Mouse (Mus musculus) liver, embryonic 15.5 days (tissue): ENCODE measurements around the gene Smad1. TPM values are rescaled to one million over a fixed set of nuclear protein-coding genes. Genes with fewer than 3 reads are reported as not detected.

Source experiments
- ATAC-seq: fragments of 200-750 bp; cut with Nextera tagmentation; 2 replicates; pipeline ENCODE4 v1.8.0; 2017; ENCODE audit warnings: moderate number of reproducible peaks, mild to moderate bottlenecking, moderate library complexity; ENCODE audit not compliant: insufficient read depth
- H3K27ac ChIP-seq: fragments of 300-500 bp; sonication (generic); replicated peaks from 2 replicates; pipeline ENCODE4 v1.5.1; 2015; ENCODE audit warnings: mild to moderate bottlenecking, inconsistent platforms
- H3K27me3 ChIP-seq: fragments of 300-500 bp; sonication (generic); 2 replicates; pipeline ENCODE4 v1.6.1; 2015; ENCODE audit warnings: mild to moderate bottlenecking, inconsistent platforms
- H3K36me3 ChIP-seq: fragments of 300-500 bp; sonication (generic); replicated peaks from 2 replicates; pipeline ENCODE4 v1.6.1; 2015; ENCODE audit warnings: moderate library complexity, mild to moderate bottlenecking, inconsistent platforms
- H3K4me1 ChIP-seq: fragments of 300-500 bp; sonication (generic); replicated peaks from 2 replicates; pipeline ENCODE4 v1.6.1; 2015; ENCODE audit warnings: inconsistent platforms
- H3K4me2 ChIP-seq: fragments of 300-500 bp; sonication (generic); 2 replicates; pipeline ENCODE4 v1.6.1; 2015; ENCODE audit warnings: moderate library complexity, mild to moderate bottlenecking, inconsistent platforms
- H3K4me3 ChIP-seq: fragments of 300-500 bp; sonication (generic); replicated peaks from 2 replicates; pipeline ENCODE4 v1.5.1; 2015; ENCODE audit warnings: mild to moderate bottlenecking, inconsistent platforms
- H3K9ac ChIP-seq: fragments of 300-500 bp; sonication (generic); 2 replicates; pipeline ENCODE4 v1.6.1; 2015; ENCODE audit warnings: moderate library complexity, mild to moderate bottlenecking, inconsistent platforms
- H3K9me3 ChIP-seq: fragments of 300-500 bp; sonication (generic); replicated peaks from 2 replicates; pipeline ENCODE4 v1.6.1; 2016; ENCODE audit warnings: inconsistent platforms
- WGBS: fragments of 180-500 bp; shearing (Covaris S2); methylation state at CpG from one replicate; pipeline ENCODE4 v1.1.7; 2015; ENCODE audit warnings: mixed read lengths; ENCODE audit not compliant: insufficient replicate concordance; 5-methylcytosine and 5-hydroxymethylcytosine counted together
- polyA plus RNA-seq: library from polyadenylated mRNA; unstranded; fragments of >200 nt; fragmentation: Nextera tagmentation; extraction: Ambion mirVana; gene quantifications from 2 replicates; pipeline ENCODE4 v1.2.1, GENCODE M21; 2015

Gene Smad1
- polyA plus RNA-seq, 1 experiment from 2014 or later = 6.4 TPM

- H3K9ac ChIP-seq = no peak overlapping the region
- no peak overlapping the region for H3K4me3 ChIP-seq
- WGBS = 68% methylated on average over 9 of the region's 9 CpGs
- H3K27ac ChIP-seq = no peak overlapping the region
- H3K27me3 ChIP-seq = no peaks in the 10 kb centered on the region
- no peak for ATAC-seq
- no peaks in the 10 kb centered on the region for H3K4me1 ChIP-seq
- H3K4me2 ChIP-seq = no peak overlapping the region
- H3K9me3 ChIP-seq = no peaks in the 10 kb centered on the region
- no peaks in the 10 kb centered on the region for H3K36me3 ChIP-seq
These were observed 68.3 kb downstream of the Smad1 start for GRCm38 (mm10) chr8:79331017-79331416.

- H3K9ac ChIP-seq = no peak overlapping the region
- no peak overlapping the region for H3K4me3 ChIP-seq
- WGBS = 51% methylated on average over 2 of the region's 2 CpGs
- no peak overlapping the region for H3K27ac ChIP-seq
- no peak for ATAC-seq
- H3K4me1 ChIP-seq = no peaks in the 10 kb centered on the region
- H3K9me3 ChIP-seq = no peaks in the 10 kb centered on the region
- no peaks in the 10 kb centered on the region for H3K27me3 ChIP-seq
- no peaks in the 10 kb centered on the region for H3K36me3 ChIP-seq
- no peak overlapping the region for H3K4me2 ChIP-seq
These were observed 69.6 kb downstream of the Smad1 start for GRCm38 (mm10) chr8:79329735-79330134.

- no peaks in the 10 kb centered on the region for H3K27me3 ChIP-seq
- H3K4me1 ChIP-seq = no peaks in the 10 kb centered on the region
- no peak overlapping the region for H3K27ac ChIP-seq
- no peak for ATAC-seq
- H3K4me3 ChIP-seq = no peak overlapping the region
- H3K36me3 ChIP-seq = no peaks in the 10 kb centered on the region
- H3K9me3 ChIP-seq = no peaks in the 10 kb centered on the region
- no peak overlapping the region for H3K9ac ChIP-seq
- H3K4me2 ChIP-seq = no peak overlapping the region
- 72% methylated on average over 4 of the region's 4 CpGs for WGBS
These were observed 70.1 kb downstream of the Smad1 start for GRCm38 (mm10) chr8:79329182-79329581.

- Histone ChIP-seq H3K4me1 (no peaks in the 10 kb centered on the region), H3K36me3 (no peaks in the 10 kb centered on the region), H3K27me3 (no peaks in the 10 kb centered on the region), H3K4me3 (no peak overlapping the region), H3K4me2 (no peak overlapping the region), H3K9ac (no peak overlapping the region), H3K27ac (no peak overlapping the region), H3K9me3 (no peaks in the 10 kb centered on the region)
- no peak for ATAC-seq
- WGBS = 71% methylated on average over 6 of the region's 6 CpGs
These were observed 73.8 kb downstream of the Smad1 start for GRCm38 (mm10) chr8:79325510-79325909.

GRCm38 (mm10) chr8:79324928-79325327 lies 74.4 kb downstream of the Smad1 start:
- WGBS = 50% methylated on average over 5 of the region's 5 CpGs
- Histone ChIP-seq H3K4me3 (no peak overlapping the region), H3K9me3 (no peaks in the 10 kb centered on the region), H3K27me3 (no peaks in the 10 kb centered on the region), H3K36me3 (no peaks in the 10 kb centered on the region), H3K27ac (no peak overlapping the region), H3K9ac (no peak overlapping the region), H3K4me1 (no peaks in the 10 kb centered on the region), H3K4me2 (no peak overlapping the region)
- ATAC-seq = no peak

- no peak for ATAC-seq
- no peak overlapping the region for H3K4me2 ChIP-seq
- no peak overlapping the region for H3K27ac ChIP-seq
- H3K4me3 ChIP-seq = no peak overlapping the region
- H3K36me3 ChIP-seq = no peaks in the 10 kb centered on the region
- no peaks in the 10 kb centered on the region for H3K27me3 ChIP-seq
- H3K9ac ChIP-seq = no peak overlapping the region
- H3K9me3 ChIP-seq = no peaks in the 10 kb centered on the region
- H3K4me1 ChIP-seq = no peaks in the 10 kb centered on the region
- 33% methylated on average over 3 of the region's 3 CpGs for WGBS
These were observed 75.3 kb downstream of the Smad1 start for GRCm38 (mm10) chr8:79324036-79324435.

- H3K9me3 ChIP-seq = no peaks in the 10 kb centered on the region
- H3K27me3 ChIP-seq = no peaks in the 10 kb centered on the region
- WGBS = 28% methylated on average over 7 of the region's 7 CpGs
- no peak overlapping the region for H3K4me2 ChIP-seq
- no peak overlapping the region for H3K4me3 ChIP-seq
- no peaks in the 10 kb centered on the region for H3K36me3 ChIP-seq
- H3K4me1 ChIP-seq = no peaks in the 10 kb centered on the region
- no peak overlapping the region for H3K9ac ChIP-seq
- ATAC-seq = no peak
- H3K27ac ChIP-seq = no peak overlapping the region
These were observed 76.2 kb downstream of the Smad1 start for GRCm38 (mm10) chr8:79323121-79323520.

- H3K36me3 ChIP-seq = no peaks in the 10 kb centered on the region
- no peak overlapping the region for H3K9ac ChIP-seq
- H3K4me2 ChIP-seq = no peak overlapping the region
- WGBS = 38% methylated on average over 2 of the region's 2 CpGs
- H3K4me1 ChIP-seq = no peaks in the 10 kb centered on the region
- H3K27ac ChIP-seq = no peak overlapping the region
- no peak for ATAC-seq
- no peaks in the 10 kb centered on the region for H3K27me3 ChIP-seq
- no peak overlapping the region for H3K4me3 ChIP-seq
- H3K9me3 ChIP-seq = no peaks in the 10 kb centered on the region
These were observed 88.5 kb downstream of the Smad1 start for GRCm38 (mm10) chr8:79310801-79311200.

- no peaks in the 10 kb centered on the region for H3K9me3 ChIP-seq
These were observed 93.4 kb downstream of the Smad1 start for GRCm38 (mm10) chr8:79305941-79306340.

GRCm38 (mm10) chr8:79301548-79301947 lies 97.8 kb downstream of the Smad1 start:
- Histone ChIP-seq H3K4me2 (no peak overlapping the region), H3K36me3 (no peaks in the 10 kb centered on the region), H3K27me3 (no peaks in the 10 kb centered on the region), H3K4me3 (no peak overlapping the region), H3K9ac (no peak overlapping the region), H3K9me3 (no peaks in the 10 kb centered on the region), H3K27ac (no peak overlapping the region), H3K4me1 (no peaks in the 10 kb centered on the region)
- no peak for ATAC-seq
- WGBS = 56% methylated on average over 3 of the region's 3 CpGs

More at GRCm38 (mm10) chr8:79305941-79306340, 93.4 kb downstream of the Smad1 start:
- Histone ChIP-seq H3K36me3 (no peaks in the 10 kb centered on the region), H3K4me3 (no peak overlapping the region), H3K4me1 (no peaks in the 10 kb centered on the region), H3K9ac (no peak overlapping the region), H3K27me3 (no peaks in the 10 kb centered on the region), H3K27ac (no peak overlapping the region), H3K4me2 (no peak overlapping the region)
- WGBS = 69% methylated on average over 5 of the region's 5 CpGs
- no peak for ATAC-seq

GRCm38 (mm10) chr8:79299704-79300103 lies 99.6 kb downstream of the Smad1 start:
- Histone ChIP-seq H3K4me2 (no peak overlapping the region), H3K4me1 (peaks cover 7% of the 10 kb centered on the region), H3K4me3 (no peak overlapping the region), H3K9ac (no peak overlapping the region), H3K27ac (no peak overlapping the region), H3K36me3 (no peaks in the 10 kb centered on the region), H3K27me3 (no peaks in the 10 kb centered on the region), H3K9me3 (no peaks in the 10 kb centered on the region)
- WGBS = 59% methylated on average over 5 of the region's 5 CpGs
- ATAC-seq = no peak

- ATAC-seq = no peak
- no peaks in the 10 kb centered on the region for H3K27me3 ChIP-seq
- no peak overlapping the region for H3K9ac ChIP-seq
- no peak overlapping the region for H3K4me3 ChIP-seq
- no peaks in the 10 kb centered on the region for H3K36me3 ChIP-seq
- H3K27ac ChIP-seq = no peak overlapping the region
- WGBS = 42% methylated on average over 3 of the region's 3 CpGs
- H3K4me2 ChIP-seq = no peak overlapping the region
- H3K9me3 ChIP-seq = no peaks in the 10 kb centered on the region
- H3K4me1 ChIP-seq = peaks cover 19% of the 10 kb centered on the region
These were observed 101.6 kb downstream of the Smad1 start for GRCm38 (mm10) chr8:79297763-79298162.
